Mouse (Mus musculus): ENCODE results near the gene Itga6.

GRCm38 (mm10) chr2:71761081-71761480 is 15.7 kb downstream of the Itga6 start:
- TF ChIP-seq EP300 (IDR thresholded peaks at IDR 0.05; ENCODE audit: insufficient read depth, low read depth, low read length), result no peak
- no peak for TF ChIP-seq CTCF (IDR thresholded peaks at IDR 0.05)
- no peak for TF ChIP-seq POLR2A (IDR thresholded peaks at IDR 0.05; ENCODE audit: insufficient read depth, low read depth, low read length)

Measured in heart, adult 2 months (tissue).